Mouse (Mus musculus): ENCODE data around the gene Trim28. TPM values are rescaled to one million over a fixed set of nuclear protein-coding genes. Genes with fewer than 3 reads are reported as not detected.
A peak's percentile ranks its signal among the peaks of the same experiment; 100 is the strongest.

The Trim28 gene
- polyA plus RNA-seq (2016; fragmentation: Nextera tagmentation; extraction: Ambion mirVana) = 376 and 420 TPM in 2 replicates

GRCm38 (mm10) chr7:12998851-12999250, at the start of gene Trim28:
Gene Trim28, plus strand, starts transcription at chr7:12999114.
- Histone ChIP-seq H3K9me3 (no peaks in the 10 kb centered on the region), H3K27me3 (no peaks in the 10 kb centered on the region), H3K4me1 (no peaks in the 10 kb centered on the region), H3K4me2 (replicated peaks) (no peak within 1 kb of the TSS), H3K27ac (replicated peaks) (no peak within 1 kb of the TSS), H3K4me3 (no peak within 1 kb of the TSS), H3K36me3 (no peaks in the 10 kb centered on the region), H3K9ac (replicated peaks) (no peak within 1 kb of the TSS)
- WGBS = 83% methylated on average over 3 of the region's 3 CpGs
- ATAC-seq (ENCODE audit: low FRiP score, low read depth) = no peak

- 13% methylated on average over 16 of the region's 16 CpGs for WGBS
- H3K4me3 ChIP-seq = peak overlapping the region; percentile 46
- peak overlapping the region; percentile 51; the same call in 1 of the 2 replicates for H3K9ac ChIP-seq (replicated peaks)
- H3K4me2 ChIP-seq (replicated peaks) = peak overlapping the region; percentile 68
- peaks cover 8% of the 10 kb centered on the region for H3K4me1 ChIP-seq
- H3K9me3 ChIP-seq = no peaks in the 10 kb centered on the region
- no peaks in the 10 kb centered on the region for H3K36me3 ChIP-seq
- peak overlapping the region; percentile 85 for H3K27ac ChIP-seq (replicated peaks)
- H3K27me3 ChIP-seq = no peaks in the 10 kb centered on the region
- peak; percentile 10; the same call in 1 of the 2 replicates for ATAC-seq (ENCODE audit: low FRiP score, low read depth)
Observed at GRCm38 (mm10) chr7:12949872-12950229, 49.1 kb upstream of the Trim28 start.

- Histone ChIP-seq H3K4me2 (replicated peaks) (no peak overlapping the region), H3K4me1 (peaks cover 7% of the 10 kb centered on the region), H3K27ac (replicated peaks) (no peak overlapping the region), H3K9me3 (no peaks in the 10 kb centered on the region), H3K9ac (replicated peaks) (no peak overlapping the region), H3K27me3 (no peaks in the 10 kb centered on the region), H3K36me3 (no peaks in the 10 kb centered on the region), H3K4me3 (no peak overlapping the region)
- WGBS = 60% methylated on average over 3 of the region's 3 CpGs
- ATAC-seq (ENCODE audit: low FRiP score, low read depth) = no peak
Observed at GRCm38 (mm10) chr7:12954896-12955295, 44.0 kb upstream of the Trim28 start.

- Histone ChIP-seq H3K9ac (replicated peaks) (no peak overlapping the region), H3K4me2 (replicated peaks) (no peak overlapping the region), H3K4me1 (0 out of 2 replicates have a peak, but pooled peaks cover 3% of the 10 kb centered on the region), H3K9me3 (no peaks in the 10 kb centered on the region), H3K27me3 (no peaks in the 10 kb centered on the region), H3K27ac (replicated peaks) (no peak overlapping the region), H3K36me3 (no peaks in the 10 kb centered on the region), H3K4me3 (no peak overlapping the region)
- ATAC-seq (ENCODE audit: low FRiP score, low read depth) = no peak
- 82% methylated on average over 5 of the region's 5 CpGs for WGBS
Observed at GRCm38 (mm10) chr7:12957511-12957910, 41.4 kb upstream of the Trim28 start.

GRCm38 (mm10) chr7:12958948-12959347, 40.0 kb upstream of the Trim28 start:
- 0 out of 2 replicates have a peak, but pooled peaks cover 3% of the 10 kb centered on the region for H3K4me1 ChIP-seq
- ATAC-seq (ENCODE audit: low FRiP score, low read depth) = no peak
- H3K9ac ChIP-seq (replicated peaks) = no peak overlapping the region
- no peak overlapping the region for H3K4me2 ChIP-seq (replicated peaks)
- H3K9me3 ChIP-seq = no peaks in the 10 kb centered on the region
- H3K4me3 ChIP-seq = no peak overlapping the region
- 84% methylated on average over 4 of the region's 4 CpGs for WGBS
- H3K36me3 ChIP-seq = no peaks in the 10 kb centered on the region
- H3K27ac ChIP-seq (replicated peaks) = no peak overlapping the region
- H3K27me3 ChIP-seq = no peaks in the 10 kb centered on the region

GRCm38 (mm10) chr7:12959718-12960117, 39.2 kb upstream of the Trim28 start:
- Histone ChIP-seq H3K9ac (replicated peaks) (no peak overlapping the region; the same call in 1 of the 2 replicates), H3K27me3 (no peaks in the 10 kb centered on the region), H3K4me1 (peaks cover 4% of the 10 kb centered on the region; the same call in 1 of the 2 replicates), H3K27ac (replicated peaks) (no peak overlapping the region), H3K9me3 (no peaks in the 10 kb centered on the region), H3K36me3 (no peaks in the 10 kb centered on the region), H3K4me2 (replicated peaks) (no peak overlapping the region), H3K4me3 (no peak overlapping the region)
- ATAC-seq (ENCODE audit: low FRiP score, low read depth) = no peak
- WGBS = 16% methylated on average over 4 of the region's 4 CpGs

GRCm38 (mm10) chr7:12961511-12962141, 37.3 kb upstream of the Trim28 start:
- Histone ChIP-seq H3K4me2 (replicated peaks) (peak overlapping the region; percentile 57), H3K4me3 (peak overlapping the region; percentile 44), H3K27me3 (no peaks in the 10 kb centered on the region), H3K27ac (replicated peaks) (peak overlapping the region; percentile 75), H3K4me1 (peaks cover 16% of the 10 kb centered on the region), H3K9ac (replicated peaks) (peak overlapping the region; percentile 60), H3K36me3 (no peaks in the 10 kb centered on the region), H3K9me3 (no peaks in the 10 kb centered on the region)
- 3% methylated on average over 29 of the region's 29 CpGs for WGBS
- peak; percentile 74 for ATAC-seq (ENCODE audit: low FRiP score, low read depth)

GRCm38 (mm10) chr7:12965678-12966091, 33.2 kb upstream of the Trim28 start, which contains the start of gene Zfp324:
Gene Zfp324, plus strand, starts transcription at chr7:12965838.
- WGBS = 0% methylated on average over 23 of the region's 23 CpGs
- H3K9ac ChIP-seq (replicated peaks) = peak within 1 kb of the TSS; percentile 83

GRCm38 (mm10) chr7:12966104-12966845, 32.6 kb upstream of the Trim28 start:
- Histone ChIP-seq H3K4me2 (replicated peaks) (peak overlapping the region; percentile 85), H3K27ac (replicated peaks) (peak overlapping the region; percentile 89), H3K9me3 (no peaks in the 10 kb centered on the region), H3K27me3 (no peaks in the 10 kb centered on the region), H3K36me3 (peaks cover 27% of the 10 kb centered on the region), H3K9ac (replicated peaks) (peak overlapping the region; percentile 83), H3K4me3 (peak overlapping the region; percentile 74), H3K4me1 (peaks cover 24% of the 10 kb centered on the region)
- under 1% methylated on average over 29 of the region's 29 CpGs for WGBS
- peak; percentile 61 for ATAC-seq (ENCODE audit: low FRiP score, low read depth)

More at GRCm38 (mm10) chr7:12965678-12966091, 33.2 kb upstream of the Trim28 start, which contains the start of gene Zfp324:
- Histone ChIP-seq H3K4me2 (replicated peaks) (peak within 1 kb of the TSS; percentile 85), H3K4me1 (peaks cover 24% of the 10 kb centered on the region), H3K9me3 (no peaks in the 10 kb centered on the region), H3K27ac (replicated peaks) (peak within 1 kb of the TSS; percentile 89), H3K4me3 (peak within 1 kb of the TSS; percentile 74), H3K27me3 (no peaks in the 10 kb centered on the region), H3K36me3 (peaks cover 22% of the 10 kb centered on the region)
- peak; percentile 92 for ATAC-seq (ENCODE audit: low FRiP score, low read depth)

GRCm38 (mm10) chr7:12970906-12971305, 28.0 kb upstream of the Trim28 start:
- 97% methylated on average over 25 of the region's 25 CpGs for WGBS
- ATAC-seq (ENCODE audit: low FRiP score, low read depth) = no peak
- Histone ChIP-seq H3K4me1 (peaks cover 14% of the 10 kb centered on the region), H3K4me3 (no peak overlapping the region), H3K27ac (replicated peaks) (no peak overlapping the region), H3K4me2 (replicated peaks) (no peak overlapping the region), H3K9me3 (no peaks in the 10 kb centered on the region), H3K36me3 (peaks cover 42% of the 10 kb centered on the region), H3K9ac (replicated peaks) (no peak overlapping the region), H3K27me3 (no peaks in the 10 kb centered on the region)

- Histone ChIP-seq H3K9me3 (no peaks in the 10 kb centered on the region), H3K27ac (replicated peaks) (peak within 1 kb of the TSS; percentile 93), H3K27me3 (no peaks in the 10 kb centered on the region), H3K4me1 (peaks cover 12% of the 10 kb centered on the region), H3K9ac (replicated peaks) (peak within 1 kb of the TSS; percentile 68), H3K4me3 (peak within 1 kb of the TSS; percentile 72), H3K4me2 (replicated peaks) (peak within 1 kb of the TSS; percentile 68), H3K36me3 (peaks cover 8% of the 10 kb centered on the region; the same call in 1 of the 2 replicates)
- peak; percentile 99 for ATAC-seq (ENCODE audit: low FRiP score, low read depth)
- under 1% methylated on average over 49 of the region's 49 CpGs for WGBS
Observed at GRCm38 (mm10) chr7:12977682-12978389, 21.1 kb upstream of the Trim28 start, which contains the start of gene Zfp446. Gene Zfp446, plus strand, starts transcription at chr7:12977848.

Data from midbrain, embryonic 12.5 days (tissue).